Mouse (Mus musculus) Patski (cell line): ENCODE results near the gene Plekhg3. TPM values are rescaled to one million over a fixed set of nuclear protein-coding genes. Genes with fewer than 3 reads are reported as not detected.

Experiments used
- ATAC-seq: fragments of 100-300 bp; one replicate; pipeline ENCODE4 v1.8.0; 2021
- CTCF ChIA-PET: fragments of 350-600 bp; sonication (Branson Sonifier 250); formaldehyde crosslinking; loops from one replicate; lab custom pipeline; 2022; ENCODE audit warnings: inconsistent platforms; lab: Charles Lee
- POLR2A ChIA-PET: fragments of 350-600 bp; sonication (Branson Sonifier 250); formaldehyde crosslinking; loops from one replicate; lab custom pipeline; 2022; ENCODE audit warnings: antibody characterized with exemption, inconsistent platforms; lab: Charles Lee
- DNase-seq: peaks from one replicate; pipeline ENCODE4 v3.0.0-alpha.2; 2011; ENCODE audit warnings: low read depth, low spot score
- H3K27me3 ChIP-seq: fragments of 371-371 bp; one replicate; pipeline ENCODE4 v1.5.1; 2021
- CTCF ChIP-seq: fragments of 100-300 bp; IDR thresholded peaks from one replicate; pipeline ENCODE4 v1.5.1; 2021
- in situ Hi-C: fragments of 300-500 bp; cut with MboI; formaldehyde crosslinking; loops from 3 replicates; pipeline ENCODE4 v1.11.1; 2018; ENCODE audit warnings: low pct_unique_long_range_greater_than_20kb, mixed read lengths
- polyA plus RNA-seq: library from polyadenylated mRNA; unstranded; gene quantifications from one replicate; pipeline ENCODE4 v1.2.3, GENCODE M21; 2021

The Plekhg3 gene
- polyA plus RNA-seq, 1 experiment from 2014 or later: 73.4 TPM

- CTCF ChIA-PET: no interaction called here
- no peak for TF ChIP-seq CTCF
- in situ Hi-C loops: no loop called here
- DNase-seq: no peak
- H3K27me3 ChIP-seq: no peaks in the 10 kb centered on the region
- no peak for ATAC-seq
- POLR2A ChIA-PET: no interaction called here
Measured at GRCm38 (mm10) chr12:76603779-76604178, 73.1 kb downstream of the Plekhg3 start.

GRCm38 (mm10) chr12:76604546-76604945 is 73.9 kb downstream of the Plekhg3 start:
- no peak for ATAC-seq
- DNase-seq: no peak
- TF ChIP-seq CTCF: no peak
- H3K27me3 ChIP-seq: no peaks in the 10 kb centered on the region
- ChIA-PET CTCF (no interaction called here), POLR2A (no interaction called here)
- in situ Hi-C loops: no loop called here

GRCm38 (mm10) chr12:76605837-76606236 is 75.1 kb downstream of the Plekhg3 start:
- CTCF ChIA-PET: interaction anchor here (1.0 to 1.4 kb wide), 2 partner anchors 12 to 14 kb away, joined by 3 read pairs; no protein-coding TSS in a partner anchor
- no peaks in the 10 kb centered on the region for H3K27me3 ChIP-seq
- in situ Hi-C loops: no loop called here
- POLR2A ChIA-PET: no interaction called here
- DNase-seq: no peak
- ATAC-seq: no peak
- no peak for TF ChIP-seq CTCF

- TF ChIP-seq CTCF: no peak
- in situ Hi-C loops: no loop called here
- POLR2A ChIA-PET: no interaction called here
Measured at GRCm38 (mm10) chr12:76608241-76608640, 77.5 kb downstream of the Plekhg3 start.

GRCm38 (mm10) chr12:76608997-76609565 is 78.4 kb downstream of the Plekhg3 start:
- DNase-seq (no peak), ATAC-seq (no peak)
- no peaks in the 10 kb centered on the region for H3K27me3 ChIP-seq
- no peak for TF ChIP-seq CTCF
- ChIA-PET CTCF (no interaction called here), POLR2A (no interaction called here)
- in situ Hi-C loops: no loop called here

More at GRCm38 (mm10) chr12:76608241-76608640, 77.5 kb downstream of the Plekhg3 start:
- CTCF ChIA-PET: no interaction called here
- DNase-seq: no peak
- ATAC-seq: no peak
- H3K27me3 ChIP-seq: no peaks in the 10 kb centered on the region

GRCm38 (mm10) chr12:76612621-76613020 is 81.9 kb downstream of the Plekhg3 start:
- POLR2A ChIA-PET: no interaction called here
- TF ChIP-seq CTCF: no peak
- CTCF ChIA-PET: no interaction called here
- DNase-seq (no peak), ATAC-seq (no peak)
- in situ Hi-C loops: no loop called here
- H3K27me3 ChIP-seq: no peaks in the 10 kb centered on the region

GRCm38 (mm10) chr12:76614868-76615579 is 84.3 kb downstream of the Plekhg3 start:
- CTCF ChIA-PET: no interaction called here
- in situ Hi-C loops: no loop called here
- H3K27me3 ChIP-seq: no peaks in the 10 kb centered on the region
- ATAC-seq (no peak), DNase-seq (no peak)
- POLR2A ChIA-PET: no interaction called here
- no peak for TF ChIP-seq CTCF

GRCm38 (mm10) chr12:76615580-76615937 is 84.9 kb downstream of the Plekhg3 start:
- CTCF ChIA-PET: no interaction called here
- DNase-seq: no peak
- no peaks in the 10 kb centered on the region for H3K27me3 ChIP-seq
- ATAC-seq: no peak
- in situ Hi-C loops: no loop called here
- POLR2A ChIA-PET: no interaction called here
- TF ChIP-seq CTCF: no peak

- CTCF ChIA-PET: interaction anchor here (0.9 kb wide), 1 partner anchor 12 kb away, joined by 3 read pairs; no protein-coding TSS in a partner anchor
- POLR2A ChIA-PET: no interaction called here
- DNase-seq (no peak), ATAC-seq (no peak)
- H3K27me3 ChIP-seq: peaks cover 5% of the 10 kb centered on the region
- TF ChIP-seq CTCF: no peak
- in situ Hi-C loops: no loop called here
Measured at GRCm38 (mm10) chr12:76618175-76618574, 87.5 kb downstream of the Plekhg3 start.

GRCm38 (mm10) chr12:76619847-76620246 is 89.2 kb downstream of the Plekhg3 start:
- peaks cover 5% of the 10 kb centered on the region for H3K27me3 ChIP-seq
- in situ Hi-C loops: no loop called here
- CTCF ChIA-PET: no interaction called here

GRCm38 (mm10) chr12:76623374-76623773 is 92.7 kb downstream of the Plekhg3 start:
- ChIA-PET CTCF (interaction anchor here (1.0 kb wide), 1 partner anchor 10 kb away, joined by 3 read pairs; no protein-coding TSS in a partner anchor), POLR2A (no interaction called here)
- ATAC-seq (no peak), DNase-seq (no peak)
- in situ Hi-C loops: no loop called here
- no peak for TF ChIP-seq CTCF
- peaks cover 5% of the 10 kb centered on the region for H3K27me3 ChIP-seq

More at GRCm38 (mm10) chr12:76619847-76620246, 89.2 kb downstream of the Plekhg3 start:
- POLR2A ChIA-PET: no interaction called here
- TF ChIP-seq CTCF: no peak
- ATAC-seq (no peak), DNase-seq (no peak)

Other genes starting within 250 kb of the Plekhg3 start
- gene Akap5, start 206.0 kb upstream of the Plekhg3 start, polyA plus RNA-seq: 1.9 TPM
- gene Zbtb25, start 161.3 kb upstream of the Plekhg3 start, polyA plus RNA-seq: 12.0 TPM
- 8.5 TPM for gene Zbtb1, start 160.6 kb upstream of the Plekhg3 start, polyA plus RNA-seq
- 26.2 TPM for gene Hspa2, start 126.7 kb upstream of the Plekhg3 start, polyA plus RNA-seq
- gene Ppp1r36, start 113.4 kb upstream of the Plekhg3 start, polyA plus RNA-seq: not detected
- 0.81 TPM for gene Sptb, start 179.7 kb downstream of the Plekhg3 start, polyA plus RNA-seq
- gene Churc1, start 234.6 kb downstream of the Plekhg3 start, polyA plus RNA-seq: 70.8 TPM
- 12.9 TPM for gene Fntb, start 234.7 kb downstream of the Plekhg3 start, polyA plus RNA-seq